Mouse (Mus musculus): ENCODE data around the gene Mid1.
"Not testable (repeated sequence)": the region's sequence is repeated elsewhere in the genome, so short reads cannot be mapped to it uniquely, and the experiment has no call there.

- TF ChIP-seq CTCF (IDR thresholded peaks at IDR 0.05; ENCODE audit: control insufficient read depth, insufficient read depth, insufficient read length); MAX (IDR thresholded peaks at IDR 0.05); USF1 (IDR thresholded peaks at IDR 0.05; ENCODE audit: low read depth); FOSL1 (IDR thresholded peaks at IDR 0.05; ENCODE audit: insufficient read depth, low read length, poor library complexity, severe bottlenecking); MYOG (IDR thresholded peaks at IDR 0.05; ENCODE audit: control insufficient read depth, extremely low read depth, insufficient read length); MYOD1 (IDR thresholded peaks at IDR 0.05; ENCODE audit: control insufficient read depth, insufficient read length, low read depth); CEBPB (IDR thresholded peaks at IDR 0.05; ENCODE audit: low read depth): not testable (repeated sequence)
Measured at GRCm38 (mm10) chrX:170008584-170008983, 323.6 kb downstream of the Mid1 start.

Measured in C2C12 (cell line).